Mouse (Mus musculus) erythroblast, embryonic 14.5 days (primary cell): ENCODE results near the gene 9430015G10Rik.

Source experiments
- GATA1 ChIP-seq: IDR thresholded peaks from 2 replicates; pipeline ENCODE4 v1.6.1; 2012; ENCODE audit warnings: low read length, inconsistent platforms, mixed read lengths
- TAL1 ChIP-seq: IDR thresholded peaks from 3 replicates; pipeline ENCODE4 v1.6.1; 2012; ENCODE audit warnings: low read length, inconsistent platforms, mixed read lengths

DNA sequence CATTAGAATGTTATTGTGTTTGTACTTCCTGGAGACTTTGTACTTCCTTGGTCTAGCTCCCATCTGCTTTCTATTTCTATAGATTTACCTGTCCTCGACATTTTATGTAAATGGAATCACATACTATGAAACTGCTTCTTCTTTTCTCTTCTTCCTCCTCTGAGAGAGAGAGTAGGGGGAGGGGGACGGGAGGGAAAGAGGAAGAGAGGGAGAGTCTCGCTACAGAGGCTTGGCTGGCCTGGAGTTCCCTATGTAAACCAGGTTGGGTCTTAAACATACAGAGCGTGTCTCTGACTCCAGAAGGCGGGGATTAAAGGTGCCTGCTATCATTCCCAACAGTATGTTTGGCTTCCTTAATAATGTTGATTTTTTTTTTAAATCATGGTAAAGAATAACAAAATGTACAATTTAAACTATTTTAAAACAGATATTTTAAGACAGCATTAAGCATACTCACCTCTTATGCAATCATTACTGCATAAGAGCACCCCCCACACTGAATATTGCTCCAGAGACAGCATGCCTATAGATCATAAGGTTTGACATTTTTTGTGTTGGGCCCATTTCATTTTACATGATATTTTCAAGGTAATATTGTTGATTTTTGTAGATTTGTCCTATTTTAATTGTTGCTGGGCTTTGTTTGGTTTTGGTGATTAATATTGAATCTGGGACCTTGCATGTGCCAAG, 22.2 kb upstream of the 9430015G10Rik start:
- TF ChIP-seq GATA1 (no peak), TAL1 (no peak)
